Mouse (Mus musculus): ENCODE results near the gene Mettl1. TPM values are rescaled to one million over a fixed set of nuclear protein-coding genes. Genes with fewer than 3 reads are reported as not detected.

The Mettl1 gene
- polyA plus RNA-seq, 1 experiment from 2014 or later, result 44.0 TPM

GRCm38 (mm10) chr10:127079665-127080391 is 38.6 kb downstream of the Mettl1 start:
- no peaks in the 10 kb centered on the region for H3K36me3 ChIP-seq (ENCODE audit: control insufficient read depth, insufficient read depth, low read length)
- ATAC-seq (replicated peaks; ENCODE audit: low FRiP score) (0 out of 2 replicates have a peak, but pooled peaks have one; percentile 14), DNase-seq (ENCODE audit: low spot score) (peak; percentile 77)
- H3K4me1 ChIP-seq (replicated peaks; ENCODE audit: control insufficient read depth, insufficient read depth, low read length), result peaks cover 27% of the 10 kb centered on the region; the same call in 1 of the 2 replicates
- WGBS, result under 1% methylated on average over 57 of the region's 70 CpGs
- peak overlapping the region; percentile 70 for H3K9ac ChIP-seq (ENCODE audit: low read length)
- H3K9me3 ChIP-seq (ENCODE audit: control insufficient read depth, low read length), result no peaks in the 10 kb centered on the region
- H3K27me3 ChIP-seq (ENCODE audit: control insufficient read depth, insufficient read depth, low read length), result peaks cover 50% of the 10 kb centered on the region
- H3K4me2 ChIP-seq (ENCODE audit: low read depth, low read length, severe bottlenecking), result peak overlapping the region; percentile 100
- H3K27ac ChIP-seq (ENCODE audit: low read depth, low read length), result no peak overlapping the region
- peak overlapping the region; percentile 65 for H3K4me3 ChIP-seq (ENCODE audit: low read depth, low read length)

- Histone ChIP-seq H3K4me2 (ENCODE audit: low read depth, low read length, severe bottlenecking) (peak overlapping the region; percentile 100), H3K9ac (ENCODE audit: low read length) (peak overlapping the region; percentile 32), H3K27me3 (ENCODE audit: control insufficient read depth, insufficient read depth, low read length) (peaks cover 49% of the 10 kb centered on the region), H3K36me3 (ENCODE audit: control insufficient read depth, insufficient read depth, low read length) (no peaks in the 10 kb centered on the region), H3K27ac (ENCODE audit: low read depth, low read length) (no peak overlapping the region), H3K4me1 (replicated peaks; ENCODE audit: control insufficient read depth, insufficient read depth, low read length) (peaks cover 27% of the 10 kb centered on the region; the same call in 1 of the 2 replicates), H3K4me3 (ENCODE audit: low read depth, low read length) (peak overlapping the region; percentile 24), H3K9me3 (ENCODE audit: control insufficient read depth, low read length) (no peaks in the 10 kb centered on the region)
- 2% methylated on average over 48 of the region's 48 CpGs for WGBS
- no peak for DNase-seq (ENCODE audit: low spot score)
- no peak for ATAC-seq (replicated peaks; ENCODE audit: low FRiP score)
Observed at GRCm38 (mm10) chr10:127080901-127081780, 39.9 kb downstream of the Mettl1 start.

GRCm38 (mm10) chr10:127081996-127082620 is 40.9 kb downstream of the Mettl1 start:
- no peak overlapping the region for H3K9ac ChIP-seq (ENCODE audit: low read length)
- peaks cover 27% of the 10 kb centered on the region; the same call in 1 of the 2 replicates for H3K4me1 ChIP-seq (replicated peaks; ENCODE audit: control insufficient read depth, insufficient read depth, low read length)
- DNase-seq (ENCODE audit: low spot score), result no peak
- no peaks in the 10 kb centered on the region for H3K9me3 ChIP-seq (ENCODE audit: control insufficient read depth, low read length)
- no peak overlapping the region for H3K4me2 ChIP-seq (ENCODE audit: low read depth, low read length, severe bottlenecking)
- H3K27ac ChIP-seq (ENCODE audit: low read depth, low read length), result no peak overlapping the region
- no peaks in the 10 kb centered on the region for H3K36me3 ChIP-seq (ENCODE audit: control insufficient read depth, insufficient read depth, low read length)
- no peak for ATAC-seq (replicated peaks; ENCODE audit: low FRiP score)
- peaks cover 46% of the 10 kb centered on the region for H3K27me3 ChIP-seq (ENCODE audit: control insufficient read depth, insufficient read depth, low read length)
- 0 out of 2 replicates have a peak overlapping the region, but pooled peaks have one; percentile 24 for H3K4me3 ChIP-seq (ENCODE audit: low read depth, low read length)
- 37% methylated on average over 8 of the region's 8 CpGs for WGBS

- no peak overlapping the region for H3K4me2 ChIP-seq (ENCODE audit: low read depth, low read length, severe bottlenecking)
- H3K27me3 ChIP-seq (ENCODE audit: control insufficient read depth, insufficient read depth, low read length), result peaks cover 42% of the 10 kb centered on the region
- no peak for ATAC-seq (replicated peaks; ENCODE audit: low FRiP score)
- DNase-seq (ENCODE audit: low spot score), result no peak
- no peak overlapping the region for H3K9ac ChIP-seq (ENCODE audit: low read length)
- no peaks in the 10 kb centered on the region for H3K36me3 ChIP-seq (ENCODE audit: control insufficient read depth, insufficient read depth, low read length)
- H3K4me1 ChIP-seq (replicated peaks; ENCODE audit: control insufficient read depth, insufficient read depth, low read length), result peaks cover 22% of the 10 kb centered on the region; the same call in 1 of the 2 replicates
- no peaks in the 10 kb centered on the region for H3K9me3 ChIP-seq (ENCODE audit: control insufficient read depth, low read length)
- 34% methylated on average over 8 of the region's 8 CpGs for WGBS
- H3K4me3 ChIP-seq (ENCODE audit: low read depth, low read length), result no peak overlapping the region
- H3K27ac ChIP-seq (ENCODE audit: low read depth, low read length), result no peak overlapping the region
Observed at GRCm38 (mm10) chr10:127083292-127083914, 42.2 kb downstream of the Mettl1 start.

GRCm38 (mm10) chr10:127083915-127084306 is 42.7 kb downstream of the Mettl1 start:
- no peaks in the 10 kb centered on the region for H3K9me3 ChIP-seq (ENCODE audit: control insufficient read depth, low read length)
- H3K27ac ChIP-seq (ENCODE audit: low read depth, low read length), result no peak overlapping the region
- no peak overlapping the region for H3K4me2 ChIP-seq (ENCODE audit: low read depth, low read length, severe bottlenecking)
- peaks cover 22% of the 10 kb centered on the region; the same call in 1 of the 2 replicates for H3K4me1 ChIP-seq (replicated peaks; ENCODE audit: control insufficient read depth, insufficient read depth, low read length)
- DNase-seq (ENCODE audit: low spot score) (no peak), ATAC-seq (replicated peaks; ENCODE audit: low FRiP score) (no peak)
- no peak overlapping the region for H3K4me3 ChIP-seq (ENCODE audit: low read depth, low read length)
- H3K36me3 ChIP-seq (ENCODE audit: control insufficient read depth, insufficient read depth, low read length), result no peaks in the 10 kb centered on the region
- 64% methylated on average over 5 of the region's 5 CpGs for WGBS
- peaks cover 42% of the 10 kb centered on the region for H3K27me3 ChIP-seq (ENCODE audit: control insufficient read depth, insufficient read depth, low read length)
- H3K9ac ChIP-seq (ENCODE audit: low read length), result no peak overlapping the region

- Histone ChIP-seq H3K4me1 (replicated peaks; ENCODE audit: control insufficient read depth, insufficient read depth, low read length) (peaks cover 17% of the 10 kb centered on the region; the same call in 1 of the 2 replicates), H3K4me3 (ENCODE audit: low read depth, low read length) (no peak overlapping the region), H3K27ac (ENCODE audit: low read depth, low read length) (no peak overlapping the region), H3K9ac (ENCODE audit: low read length) (no peak overlapping the region), H3K4me2 (ENCODE audit: low read depth, low read length, severe bottlenecking) (no peak overlapping the region), H3K9me3 (ENCODE audit: control insufficient read depth, low read length) (no peaks in the 10 kb centered on the region), H3K36me3 (ENCODE audit: control insufficient read depth, insufficient read depth, low read length) (no peaks in the 10 kb centered on the region), H3K27me3 (ENCODE audit: control insufficient read depth, insufficient read depth, low read length) (peaks cover 43% of the 10 kb centered on the region)
- 88% methylated on average over 9 of the region's 9 CpGs for WGBS
- ATAC-seq (replicated peaks; ENCODE audit: low FRiP score), result no peak
- DNase-seq (ENCODE audit: low spot score), result no peak
Observed at GRCm38 (mm10) chr10:127085052-127085451, 43.8 kb downstream of the Mettl1 start.

GRCm38 (mm10) chr10:127085633-127086032 is 44.4 kb downstream of the Mettl1 start:
- Histone ChIP-seq H3K36me3 (ENCODE audit: control insufficient read depth, insufficient read depth, low read length) (no peaks in the 10 kb centered on the region), H3K9ac (ENCODE audit: low read length) (no peak overlapping the region), H3K4me2 (ENCODE audit: low read depth, low read length, severe bottlenecking) (no peak overlapping the region), H3K27ac (ENCODE audit: low read depth, low read length) (no peak overlapping the region), H3K4me1 (replicated peaks; ENCODE audit: control insufficient read depth, insufficient read depth, low read length) (peaks cover 13% of the 10 kb centered on the region; the same call in 1 of the 2 replicates), H3K27me3 (ENCODE audit: control insufficient read depth, insufficient read depth, low read length) (peaks cover 43% of the 10 kb centered on the region), H3K4me3 (ENCODE audit: low read depth, low read length) (no peak overlapping the region), H3K9me3 (ENCODE audit: control insufficient read depth, low read length) (no peaks in the 10 kb centered on the region)
- no peak for ATAC-seq (replicated peaks; ENCODE audit: low FRiP score)
- WGBS, result 83% methylated on average over 6 of the region's 6 CpGs
- no peak for DNase-seq (ENCODE audit: low spot score)

Data from forebrain, embryonic 11.5 days (tissue).